Mouse (Mus musculus): ENCODE measurements at regions not wholly inside any gene's neighbourhood (a gene's known extent, or its start where the extent isn't known, plus 50 kb on each side); places are given as distances from the start of the nearest gene placed in this dataset.
"Not testable (repeated sequence)": the region's sequence is repeated elsewhere in the genome, so short reads cannot be mapped to it uniquely, and the experiment has no call there.

DNA sequence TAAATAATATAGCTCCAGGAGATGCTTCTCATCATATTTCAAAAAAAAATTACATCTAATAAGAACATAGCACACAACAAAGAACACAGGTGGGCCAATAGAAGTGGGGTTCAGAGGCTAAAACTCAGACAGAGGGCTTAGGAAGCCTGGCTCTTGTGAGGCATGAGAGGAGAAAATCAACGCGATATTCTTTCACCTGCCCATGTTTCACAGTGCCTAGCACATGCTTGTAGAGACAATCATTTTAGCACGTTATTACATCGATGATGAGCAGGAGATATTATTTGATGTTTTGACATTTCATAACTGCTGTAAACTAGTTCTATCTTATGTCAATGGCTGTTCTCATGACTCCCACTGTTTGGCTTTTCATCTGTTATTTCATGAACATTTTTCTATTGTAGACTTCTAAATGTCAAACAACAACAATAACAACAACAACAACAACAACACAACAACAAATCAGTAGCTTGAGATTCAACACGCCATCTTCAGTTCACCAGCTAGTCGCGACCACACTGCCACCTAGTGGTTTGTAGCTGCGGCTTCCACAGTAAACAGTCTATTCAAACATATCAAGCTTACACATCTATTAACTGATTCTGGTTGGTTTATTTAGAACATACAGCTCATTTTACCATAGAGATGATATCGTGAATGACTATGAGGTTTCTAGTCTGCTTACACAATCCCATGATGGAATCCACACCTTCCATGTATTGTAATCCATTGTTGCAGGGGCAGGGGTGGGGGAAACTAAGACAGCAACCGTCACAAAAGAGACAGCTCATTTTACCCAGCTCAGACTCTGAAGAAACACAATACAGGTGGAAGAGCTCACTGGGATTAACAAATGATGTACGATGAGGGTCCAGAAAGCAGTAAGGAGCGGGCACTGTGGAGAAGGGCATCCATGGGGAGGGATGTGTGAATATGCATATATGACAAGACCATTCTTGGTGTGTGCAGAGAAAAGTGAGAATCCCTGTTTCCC is 60.5 kb upstream of the Tmem200a start:
- peak; percentile 9 for DNase-seq (ENCODE audit: low spot score)

DNA sequence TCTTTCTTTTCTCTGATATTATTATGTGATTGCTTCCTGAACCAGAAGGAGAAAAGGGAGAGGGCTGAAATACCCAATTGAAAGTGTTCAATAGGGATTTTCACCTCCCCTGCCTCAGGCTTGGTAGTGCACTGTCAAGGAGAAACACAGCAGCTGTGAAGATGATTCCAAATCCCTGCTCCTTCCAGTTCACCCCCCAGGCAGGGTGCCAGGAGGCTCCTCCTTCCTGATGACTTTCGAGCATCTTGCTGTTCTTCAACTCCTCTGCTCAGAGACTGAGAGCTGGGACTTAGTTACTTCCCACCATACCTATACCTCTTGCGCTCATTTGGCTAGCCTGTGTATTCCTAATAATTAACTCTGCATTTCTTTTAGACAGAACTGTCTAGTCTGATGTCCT is 73.7 kb upstream of the Tmem200a start:
- no peak for DNase-seq (ENCODE audit: low spot score)

DNA sequence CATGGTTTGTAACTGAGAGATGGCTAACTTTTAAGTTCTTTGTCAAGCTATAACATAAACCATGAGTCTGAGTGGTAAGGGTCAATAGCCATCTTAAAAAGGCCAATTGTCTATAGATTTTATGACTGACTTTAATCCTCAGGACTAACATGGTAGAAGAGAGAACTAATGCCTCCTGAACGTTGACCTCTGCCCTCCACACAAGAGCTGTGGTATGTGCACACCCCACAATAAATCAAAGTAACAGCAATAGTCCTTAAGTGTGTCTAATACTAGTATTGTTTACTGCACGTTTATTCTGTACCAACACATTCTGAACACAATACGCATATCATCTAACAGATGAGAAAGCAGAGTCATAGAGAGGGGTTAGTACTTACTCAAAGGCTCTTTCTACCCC is 70.7 kb upstream of the Samd3 start:
- no peak for DNase-seq (ENCODE audit: low spot score)

DNA sequence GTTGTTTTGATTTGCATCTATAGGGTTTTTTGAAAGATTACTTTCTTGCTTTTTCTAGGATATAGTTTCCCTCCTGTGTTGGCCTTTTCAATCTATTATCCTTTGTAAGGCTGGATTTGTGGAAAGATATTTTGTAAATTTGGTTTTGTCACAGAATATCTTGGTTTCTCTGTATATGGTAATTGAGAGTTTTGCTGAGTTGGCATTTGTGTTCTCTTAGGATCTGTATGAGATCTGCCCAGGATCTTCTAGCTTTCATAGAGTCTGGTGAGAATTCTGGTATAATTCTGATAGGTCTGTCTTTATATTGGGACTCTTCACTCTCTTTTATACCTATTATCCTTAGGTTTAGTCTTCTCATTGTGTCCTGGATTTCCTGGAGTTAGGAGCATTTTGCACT is 68.4 kb upstream of the Samd3 start:
- DNase-seq (ENCODE audit: low spot score), result not testable (repeated sequence)

DNA sequence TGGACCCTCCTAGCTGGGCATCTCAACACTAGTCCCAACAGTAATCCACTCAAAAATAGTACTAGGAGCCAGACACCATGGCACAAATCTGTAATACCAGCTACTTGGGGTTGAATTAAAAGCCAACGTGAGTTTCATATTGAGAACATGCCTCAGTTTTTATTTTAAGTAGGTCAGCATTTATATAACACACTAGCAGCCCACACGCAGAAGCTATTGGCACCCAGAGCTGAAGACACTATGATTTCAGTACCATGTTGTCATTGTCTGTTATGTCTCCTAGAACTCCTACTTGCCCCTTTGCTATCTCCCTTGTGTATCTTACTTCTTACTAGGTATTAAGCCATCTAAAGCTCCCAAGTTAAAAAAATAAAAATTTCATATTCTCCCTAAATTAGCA is 65.0 kb upstream of the Samd3 start:
- no peak for DNase-seq (ENCODE audit: low spot score)

DNA sequence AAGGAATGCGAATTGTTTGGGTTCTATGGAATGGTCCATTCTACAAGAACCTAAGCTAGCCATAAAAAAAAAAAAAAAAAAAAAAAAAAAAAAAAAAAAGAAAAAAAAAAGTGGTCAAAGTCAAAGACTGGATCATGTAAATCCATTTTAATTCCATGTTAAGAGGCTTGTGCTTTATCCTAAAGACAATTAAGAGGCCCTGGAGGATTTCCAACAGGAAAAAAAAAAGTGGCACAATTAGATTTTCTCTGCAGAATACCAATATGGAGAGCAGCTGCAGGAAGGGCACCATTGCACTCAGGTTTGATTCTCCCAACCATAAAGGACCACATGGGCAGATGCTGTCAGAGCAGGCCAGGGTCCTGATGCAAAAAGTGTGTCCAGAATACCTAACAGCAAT is 51.9 kb upstream of the Samd3 start:
- DNase-seq (ENCODE audit: low spot score), result no peak

DNA sequence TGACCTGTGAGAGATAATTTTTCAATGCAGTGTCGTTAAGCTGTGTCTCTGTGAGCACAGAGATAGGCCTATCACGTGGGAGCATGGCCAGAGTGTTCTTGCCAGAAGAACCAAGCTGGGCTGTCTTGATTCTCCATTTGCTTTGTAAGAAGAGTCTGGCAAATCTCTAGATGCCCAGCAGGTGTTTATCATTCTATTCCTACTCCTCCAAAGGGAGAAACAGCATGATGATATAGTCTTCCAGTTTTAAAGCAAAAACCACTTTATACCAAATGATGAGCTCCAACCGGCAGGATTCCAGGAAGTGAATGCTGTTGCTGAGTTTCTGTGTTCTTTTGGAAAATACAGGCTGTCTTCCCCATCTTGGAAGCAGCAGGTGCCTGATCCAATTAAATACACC is 51.2 kb upstream of the Samd3 start:
- DNase-seq (ENCODE audit: low spot score), result no peak
